Mouse (Mus musculus): ENCODE data around the gene Cactin.

DNA sequence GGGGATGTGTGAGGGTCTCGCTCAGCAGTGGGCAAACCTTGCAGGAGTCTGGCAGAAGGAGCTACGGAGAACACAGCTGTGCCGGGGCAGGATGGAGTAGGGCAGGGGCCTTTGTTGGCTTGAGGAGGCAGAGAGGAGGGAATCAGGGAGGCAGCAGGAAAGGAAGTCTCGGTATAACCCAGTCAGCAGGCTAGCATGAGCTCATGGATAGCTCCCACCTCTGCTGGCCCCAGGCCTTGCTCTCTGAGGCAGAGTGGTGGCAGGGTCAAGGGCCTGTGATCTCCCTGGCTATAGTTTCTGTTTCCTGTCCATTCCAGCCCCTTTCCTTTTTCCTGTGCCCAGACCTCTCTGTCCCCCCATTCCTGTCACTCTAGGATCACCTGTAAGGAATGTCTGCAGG lies 18.6 kb upstream of the Cactin start:
- no peak for TF ChIP-seq CTCF (conservative IDR thresholded peaks at IDR 0.05; ENCODE audit: insufficient read depth, insufficient read length, low read depth, low read length)
- TF ChIP-seq POLR2A (IDR thresholded peaks at IDR 0.05; ENCODE audit: low read depth, low read length): no peak

Measured in kidney, adult 2 months (tissue).